Mouse (Mus musculus) CH12.LX (cell line): Measurements from ENCODE around the gene Hk1. TPM values are rescaled to one million over a fixed set of nuclear protein-coding genes. Genes with fewer than 3 reads are reported as not detected.

Experiments used
- DNase-seq: peaks from one replicate; pipeline ENCODE4 v3.0.0-alpha.2; 2013; ENCODE audit errors: extremely low read depth
- H3K27ac ChIP-seq: 2 replicates; pipeline ENCODE4 v1.5.1; 2012; ENCODE audit warnings: low read depth, mild to moderate bottlenecking, control low read depth, moderate library complexity; ENCODE audit not compliant: insufficient read depth
- H3K27me3 ChIP-seq: replicated peaks from 2 replicates; pipeline ENCODE3; 2012; ENCODE audit warnings: inconsistent platforms
- H3K36me3 ChIP-seq, 2 experiments: replicated peaks in 1 of 2; 2 replicates each; pipeline versions ENCODE3 to v1.6.1; 2012; ENCODE audit warnings: inconsistent platforms in 1 of 2, low read length in 1 of 2, mild to moderate bottlenecking in 1 of 2, mixed read lengths in 1 of 2, moderate library complexity in 1 of 2; ENCODE audit not compliant: control insufficient read depth in 1 of 2, insufficient read depth in 1 of 2
- H3K4me1 ChIP-seq, 2 experiments: 2 replicates each; pipeline ENCODE4 v1.6.1; 2012; ENCODE audit warnings: inconsistent platforms in 1 of 2, moderate library complexity in 1 of 2; ENCODE audit not compliant: insufficient read depth in 2 of 2, control insufficient read depth in 1 of 2
- H3K4me2 ChIP-seq: 2 replicates; pipeline ENCODE4 v1.6.1; 2012; ENCODE audit warnings: low read depth, mild to moderate bottlenecking, control low read depth; ENCODE audit not compliant: poor library complexity, insufficient read depth, severe bottlenecking
- H3K4me3 ChIP-seq, 3 experiments: fragments of 150-350 bp in 1 of 3; sonication (generic) in 1 of 3; replicated peaks in 1 of 3; 2 replicates each; pipeline versions ENCODE3 to v1.5.1; 2011 to 2012; ENCODE audit warnings: low read depth in 2 of 3, low read length in 2 of 3, mild to moderate bottlenecking in 2 of 3, moderate library complexity in 2 of 3, control low read depth in 1 of 3, improper control_type of control experiment in 1 of 3, inconsistent platforms in 1 of 3, mixed read lengths in 1 of 3; ENCODE audit not compliant: poor library complexity in 1 of 3
- H3K79me2 ChIP-seq: replicated peaks from 2 replicates; pipeline ENCODE4 v1.6.1; 2012; ENCODE audit warnings: mild to moderate bottlenecking, moderate library complexity; ENCODE audit not compliant: control insufficient read depth, poor library complexity, insufficient read depth, severe bottlenecking; ENCODE audit errors: extremely low read depth
- H3K9ac ChIP-seq: 2 replicates; pipeline ENCODE4 v1.6.1; 2012; ENCODE audit warnings: low read depth, mild to moderate bottlenecking, control low read depth, moderate library complexity; ENCODE audit not compliant: insufficient read depth
- H3K9me3 ChIP-seq: replicated peaks from 2 replicates; pipeline ENCODE3; 2012; ENCODE audit warnings: low read length, inconsistent platforms, mixed read lengths
- BHLHE40 ChIP-seq: IDR thresholded peaks from 2 replicates; pipeline ENCODE4 v1.6.1; 2011; ENCODE audit warnings: mild to moderate bottlenecking, low read depth, low read length, improper control_type of control experiment
- E2F4 ChIP-seq: IDR thresholded peaks from 2 replicates; pipeline ENCODE4 v1.6.1; 2011; ENCODE audit warnings: low read depth, low read length, improper control_type of control experiment; ENCODE audit not compliant: insufficient replicate concordance
- EP300 ChIP-seq: IDR thresholded peaks from 2 replicates; pipeline ENCODE4 v1.6.1; 2011; ENCODE audit warnings: low read length, improper control_type of control experiment
- ETS1 ChIP-seq: conservative IDR thresholded peaks from 2 replicates; pipeline ENCODE4 v1.6.1; 2012; ENCODE audit warnings: low read depth, mild to moderate bottlenecking, inconsistent platforms, low read length, improper control_type of control experiment, moderate library complexity
- HCFC1 ChIP-seq: IDR thresholded peaks from 2 replicates; pipeline ENCODE4 v1.6.1; 2012; ENCODE audit warnings: low read depth, mild to moderate bottlenecking, inconsistent platforms, low read length, improper control_type of control experiment
- MAFK ChIP-seq: IDR thresholded peaks from 2 replicates; pipeline ENCODE4 v1.6.1; 2011; ENCODE audit warnings: low read length, improper control_type of control experiment; ENCODE audit not compliant: insufficient replicate concordance
- MAX ChIP-seq: IDR thresholded peaks from 2 replicates; pipeline ENCODE4 v1.6.1; 2011; ENCODE audit warnings: low read length, improper control_type of control experiment
- MAZ ChIP-seq: IDR thresholded peaks from 2 replicates; pipeline ENCODE4 v1.6.1; 2012; ENCODE audit warnings: low read depth, mild to moderate bottlenecking, inconsistent platforms, low read length, improper control_type of control experiment, moderate library complexity
- MEF2A ChIP-seq: IDR thresholded peaks from 2 replicates; pipeline ENCODE4 v1.6.1; 2014; ENCODE audit warnings: low read depth, mild to moderate bottlenecking, inconsistent platforms, low read length, improper control_type of control experiment, borderline replicate concordance
- MXI1 ChIP-seq: IDR thresholded peaks from 2 replicates; pipeline ENCODE4 v1.6.1; 2011; ENCODE audit warnings: mild to moderate bottlenecking, low read depth, low read length, improper control_type of control experiment
- MYC ChIP-seq: IDR thresholded peaks from 2 replicates; pipeline ENCODE4 v1.6.1; 2011; ENCODE audit warnings: low read depth, mild to moderate bottlenecking, improper control_type of control experiment, low read length
- NELFE ChIP-seq: IDR thresholded peaks from 2 replicates; pipeline ENCODE4 v1.6.1; 2011; ENCODE audit warnings: low read depth, low read length, improper control_type of control experiment
- PAX5 ChIP-seq: IDR thresholded peaks from 2 replicates; pipeline ENCODE4 v1.6.1; 2012; ENCODE audit warnings: low read length, inconsistent platforms, mixed read lengths
- POLR2A ChIP-seq: IDR thresholded peaks from 2 replicates; pipeline ENCODE4 v1.6.1; 2011; ENCODE audit warnings: low read depth, mild to moderate bottlenecking, improper control_type of control experiment, low read length
- SIN3A ChIP-seq: IDR thresholded peaks from 2 replicates; pipeline ENCODE4 v1.6.1; 2012; ENCODE audit warnings: low read length, improper control_type of control experiment, inconsistent platforms
- USF2 ChIP-seq: conservative IDR thresholded peaks from 2 replicates; pipeline ENCODE4 v1.6.1; 2011; ENCODE audit warnings: low read depth, low read length, improper control_type of control experiment
- ZNF384 ChIP-seq: IDR thresholded peaks from 2 replicates; pipeline ENCODE4 v1.6.1; 2012; ENCODE audit warnings: low read depth, low read length, improper control_type of control experiment, inconsistent platforms
- dilution Hi-C: fragments of 300-500 bp; cut with MboI; formaldehyde crosslinking; loops from 2 replicates; pipeline ENCODE4 v1.14.3; 2020; ENCODE audit warnings: low sequenced_read_pairs; ENCODE audit not compliant: extremely low pct_unique_long_range_greater_than_20kb, extremely low pct_ligation_motif_present
- in situ Hi-C: fragments of 300-500 bp; cut with MboI; formaldehyde crosslinking; loops from 3 replicates; pipeline ENCODE4 v1.14.3; 2019; ENCODE audit warnings: low sequenced_read_pairs, low pct_ligation_motif_present, low pct_unique_long_range_greater_than_20kb, mixed read lengths
- polyA plus RNA-seq: library from polyadenylated mRNA; unstranded; fragments of >175 nt; gene quantifications from 2 replicates; pipeline ENCODE4 v1.2.1, GENCODE M21; 2012; ENCODE audit warnings: low read depth; ENCODE audit not compliant: insufficient read length
- total RNA-seq, 2 experiments: library from RNA; depleted of rRNA; stranded (reverse); fragments of 300-350 nt in 1 of 2; fragments of >200 nt in 1 of 2; gene quantifications; 2 replicates each; pipeline ENCODE4 v1.2.3; 2012 to 2014

Gene Hk1
- total and polyA plus RNA-seq, 3 experiments = 9.3 to 30.1 (median 23.4) TPM

- dilution Hi-C loops = no loop called here
- H3K36me3 ChIP-seq = no peaks in the 10 kb centered on the region
Measured at GRCm38 (mm10) chr10:62220732-62221514, 158.8 kb downstream of the Hk1 start.

More at GRCm38 (mm10) chr10:62220732-62221514, 158.8 kb downstream of the Hk1 start:
- H3K79me2 ChIP-seq = no peaks in the 10 kb centered on the region
- no peak for TF ChIP-seq MAFK
- TF ChIP-seq USF2 = no peak
- TF ChIP-seq MEF2A = no peak
- TF ChIP-seq NELFE = no peak
- no peak for TF ChIP-seq MAZ
- no peak for TF ChIP-seq POLR2A
- no peak for TF ChIP-seq MYC
- TF ChIP-seq ZNF384 = no peak
- no peak for TF ChIP-seq EP300
- no peak for TF ChIP-seq ETS1
- TF ChIP-seq PAX5 = no peak
- no peak for TF ChIP-seq HCFC1
- TF ChIP-seq SIN3A = no peak
- TF ChIP-seq MXI1 = no peak
- TF ChIP-seq MAX = no peak
- TF ChIP-seq E2F4 = no peak
- no peak for TF ChIP-seq BHLHE40
- TF ChIP-seq, all 38 proteins: peak for 0
- no peak for DNase-seq
- H3K4me2 ChIP-seq = no peak overlapping the region
- no peak overlapping the region for H3K27ac ChIP-seq
- in situ Hi-C loops = no loop called here
- no peak overlapping the region for H3K4me3 ChIP-seq
- H3K4me1 ChIP-seq = no peaks in the 10 kb centered on the region
- peaks cover 57% of the 10 kb centered on the region for H3K27me3 ChIP-seq
- H3K9ac ChIP-seq = no peak overlapping the region
- H3K9me3 ChIP-seq = no peaks in the 10 kb centered on the region

Other genes with a start within 250 kb of the Hk1 start
- gene Neurog3, start 246.8 kb downstream of the Hk1 start, total RNA-seq (2012; rRNA removed) = not detected in 2 replicates
- gene Neurog3, start 246.8 kb downstream of the Hk1 start, total RNA-seq (2014; rRNA removed) = not detected in 2 replicates
- not detected in 2 replicates for gene Neurog3, start 246.8 kb downstream of the Hk1 start, polyA plus RNA-seq
- gene Fam241b, start 236.0 kb downstream of the Hk1 start, total RNA-seq (2012; rRNA removed) = 0.21 and 0.38 TPM in 2 replicates
- 0.28 TPM in 1 of 2 replicates, not detected in the other for gene Fam241b, start 236.0 kb downstream of the Hk1 start, total RNA-seq (2014; rRNA removed)
- not detected in 2 replicates for gene Fam241b, start 236.0 kb downstream of the Hk1 start, polyA plus RNA-seq
- 0.08 and 0.30 TPM in 2 replicates for gene Tspan15, start 148.7 kb downstream of the Hk1 start, total RNA-seq (2012; rRNA removed)
- gene Tspan15, start 148.7 kb downstream of the Hk1 start, total RNA-seq (2014; rRNA removed) = 0.12 TPM in 1 of 2 replicates, not detected in the other
- not detected in 2 replicates for gene Tspan15, start 148.7 kb downstream of the Hk1 start, polyA plus RNA-seq
- 0.04 TPM in 2 replicates for gene Tacr2, start 127.5 kb downstream of the Hk1 start, total RNA-seq (2012; rRNA removed)
- gene Tacr2, start 127.5 kb downstream of the Hk1 start, total RNA-seq (2014; rRNA removed) = 0.14 and 0.24 TPM in 2 replicates
- gene Tacr2, start 127.5 kb downstream of the Hk1 start, polyA plus RNA-seq = 0.13 TPM in 1 of 2 replicates, not detected in the other
- not detected in 2 replicates for gene Hkdc1, start 42.6 kb upstream of the Hk1 start, total RNA-seq (2012; rRNA removed)
- not detected in 2 replicates for gene Hkdc1, start 42.6 kb upstream of the Hk1 start, total RNA-seq (2014; rRNA removed)
- gene Hkdc1, start 42.6 kb upstream of the Hk1 start, polyA plus RNA-seq = not detected in 2 replicates
- 0.68 and 0.97 TPM in 2 replicates for gene 4930507D05Rik, start 69.6 kb upstream of the Hk1 start, total RNA-seq (2012; rRNA removed)
- 0.32 and 0.39 TPM in 2 replicates for gene 4930507D05Rik, start 69.6 kb upstream of the Hk1 start, total RNA-seq (2014; rRNA removed)
- gene 4930507D05Rik, start 69.6 kb upstream of the Hk1 start, polyA plus RNA-seq = 0.14 and 0.27 TPM in 2 replicates
- gene Supv3l1, start 69.8 kb upstream of the Hk1 start, total RNA-seq (2012; rRNA removed) = 41.5 and 45.7 TPM in 2 replicates
- gene Supv3l1, start 69.8 kb upstream of the Hk1 start, total RNA-seq (2014; rRNA removed) = 69.3 and 69.5 TPM in 2 replicates
- 62.0 and 62.7 TPM in 2 replicates for gene Supv3l1, start 69.8 kb upstream of the Hk1 start, polyA plus RNA-seq
- 14.2 and 17.1 TPM in 2 replicates for gene Vps26a, start 106.9 kb upstream of the Hk1 start, total RNA-seq (2012; rRNA removed)
- gene Vps26a, start 106.9 kb upstream of the Hk1 start, total RNA-seq (2014; rRNA removed) = 33.5 and 37.6 TPM in 2 replicates
- gene Vps26a, start 106.9 kb upstream of the Hk1 start, polyA plus RNA-seq = 32.3 and 32.5 TPM in 2 replicates
- gene Srgn, start 147.5 kb upstream of the Hk1 start, total RNA-seq (2012; rRNA removed) = 334 and 519 TPM in 2 replicates
- gene Srgn, start 147.5 kb upstream of the Hk1 start, total RNA-seq (2014; rRNA removed) = 516 and 530 TPM in 2 replicates
- gene Srgn, start 147.5 kb upstream of the Hk1 start, polyA plus RNA-seq = 154 and 189 TPM in 2 replicates
- gene Kif1bp, start 198.5 kb upstream of the Hk1 start, total RNA-seq (2012; rRNA removed) = 14.6 and 15.3 TPM in 2 replicates
- 12.9 and 13.3 TPM in 2 replicates for gene Kif1bp, start 198.5 kb upstream of the Hk1 start, total RNA-seq (2014; rRNA removed)
- 22.5 and 23.1 TPM in 2 replicates for gene Kif1bp, start 198.5 kb upstream of the Hk1 start, polyA plus RNA-seq
- 145 and 208 TPM in 2 replicates for gene Ddx21, start 222.4 kb upstream of the Hk1 start, total RNA-seq (2012; rRNA removed)
- 110 and 114 TPM in 2 replicates for gene Ddx21, start 222.4 kb upstream of the Hk1 start, total RNA-seq (2014; rRNA removed)
- gene Ddx21, start 222.4 kb upstream of the Hk1 start, polyA plus RNA-seq = 327 and 354 TPM in 2 replicates